Mouse (Mus musculus): Measurements from ENCODE around the gene BC049730. TPM values are rescaled to one million over a fixed set of nuclear protein-coding genes. Genes with fewer than 3 reads are reported as not detected.
"Not testable (repeated sequence)": the region's sequence is repeated elsewhere in the genome, so short reads cannot be mapped to it uniquely, and the experiment has no call there.

Gene BC049730
- total RNA-seq (2021): not detected
- long read RNA-seq, experiment 1: 0 reads
- long read RNA-seq, experiment 2: 0 reads

DNA sequence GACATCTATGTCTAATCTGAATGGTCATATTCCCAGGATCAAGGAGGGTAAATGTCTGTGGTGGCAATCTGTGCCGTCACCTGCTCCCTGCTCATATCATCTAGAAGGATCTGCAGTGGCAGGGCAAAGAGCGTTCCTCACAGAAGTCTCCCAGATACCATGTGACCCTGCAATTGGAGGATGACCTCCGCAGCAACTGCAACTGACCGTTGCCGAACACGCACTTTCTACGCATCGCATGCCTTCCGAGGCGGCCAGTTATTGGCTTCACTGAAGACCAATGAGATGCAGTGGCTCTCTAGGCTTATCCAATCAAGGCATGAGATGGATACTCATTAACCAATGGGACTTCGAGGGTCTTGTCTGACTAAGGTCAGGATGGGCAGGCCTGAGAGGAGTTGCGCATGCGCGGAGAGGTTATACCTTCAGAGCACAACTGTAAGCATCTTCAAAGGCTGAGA is at the start of gene BC049730:
Gene BC049730, plus strand, starts transcription at position 411 of the 461 bp plus-strand sequence.
- DNase-seq (ENCODE audit: low spot score in 2 of 2): no peak

GRCm38 (mm10) chr7:24659737-24660357 is 49.2 kb upstream of the BC049730 start:
- no peak for DNase-seq (ENCODE audit: low spot score in 2 of 2)

DNA sequence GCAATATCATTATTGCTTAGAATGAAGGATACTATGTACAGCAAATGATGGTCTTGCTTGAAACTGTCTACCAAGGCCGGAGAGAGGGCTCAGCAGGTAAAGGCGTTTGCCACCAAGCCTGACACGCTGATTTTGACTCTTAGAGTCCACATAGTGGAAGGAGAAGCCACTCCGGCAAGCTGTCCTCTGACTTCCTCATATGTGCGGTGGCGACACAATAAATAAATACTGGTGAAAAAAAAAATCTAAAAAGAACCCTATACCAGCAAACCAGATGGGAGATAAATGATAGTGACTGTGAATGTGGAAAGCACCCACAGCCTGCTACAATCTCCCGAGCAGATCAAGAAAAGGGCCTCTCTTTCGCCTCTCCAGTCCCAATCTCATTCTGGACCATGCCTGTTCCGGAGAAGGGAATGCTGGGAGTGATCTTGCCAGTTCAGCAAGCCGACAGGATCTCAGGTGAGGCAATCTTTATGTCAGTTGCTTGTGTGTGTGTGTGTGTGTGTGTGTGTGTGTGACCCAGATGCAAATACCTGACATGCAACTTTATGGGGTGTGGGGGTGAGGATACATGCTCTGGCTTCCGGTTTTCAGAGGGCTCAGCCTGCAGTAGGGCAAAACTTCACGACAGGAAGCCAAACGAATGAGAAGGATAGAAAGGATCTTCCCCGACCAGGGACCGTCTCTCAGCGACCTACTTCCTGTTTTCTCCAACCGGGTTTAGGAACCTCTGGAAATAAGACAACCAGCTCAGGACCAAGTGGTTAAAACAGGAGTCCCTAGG is 47.7 kb upstream of the BC049730 start:
- no peak for DNase-seq (ENCODE audit: low spot score in 2 of 2)

DNA sequence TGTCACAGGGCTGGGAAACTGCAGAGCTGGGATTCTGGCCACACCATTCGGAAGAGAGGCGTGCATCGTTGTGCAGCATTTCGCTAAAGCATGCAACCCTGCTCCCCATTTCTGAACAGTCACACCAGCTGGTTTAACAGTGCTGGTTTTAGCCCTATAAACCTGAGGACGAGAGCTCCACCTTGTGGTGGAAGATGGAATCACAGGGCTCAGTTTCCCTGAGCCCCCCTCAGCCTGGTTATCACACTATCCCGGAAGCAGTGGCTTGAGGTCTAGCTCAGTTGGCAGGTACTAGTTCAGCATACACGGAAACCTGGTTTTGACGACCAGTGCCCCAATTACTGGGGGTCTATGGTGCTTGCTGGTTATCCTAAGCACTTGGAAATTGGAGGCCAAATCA is 46.5 kb upstream of the BC049730 start:
- peak; percentile 50 to 60 for DNase-seq (ENCODE audit: low spot score in 2 of 2)

GRCm38 (mm10) chr7:24664301-24664700 is 44.7 kb upstream of the BC049730 start:
- no peak for DNase-seq (ENCODE audit: low spot score in 2 of 2)

GRCm38 (mm10) chr7:24664959-24665358 is 44.1 kb upstream of the BC049730 start:
- DNase-seq (ENCODE audit: low spot score in 2 of 2): no peak

DNA sequence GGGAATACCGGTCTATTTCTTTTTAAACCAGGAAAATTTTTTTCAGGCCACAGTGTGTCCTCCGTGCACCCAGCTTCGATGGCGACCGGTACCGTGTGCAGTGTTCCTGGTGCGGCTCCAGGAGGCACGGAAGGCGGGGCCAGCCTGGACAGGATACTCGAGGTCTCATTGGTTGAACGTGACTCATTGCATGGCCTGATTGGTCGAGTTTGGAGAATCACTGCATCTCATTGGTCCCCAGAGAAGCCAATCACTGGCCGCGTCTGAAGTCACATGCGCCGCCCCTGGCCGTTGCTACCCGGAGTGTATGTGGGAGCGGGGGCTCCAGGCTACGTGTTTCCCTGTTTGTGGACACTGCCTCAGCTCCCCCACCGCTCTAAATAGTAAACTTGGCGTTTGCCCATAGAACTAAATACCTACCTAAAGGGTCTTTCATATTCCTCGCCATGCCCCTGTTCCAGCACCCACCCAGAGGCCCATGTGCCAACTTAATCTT is 37.0 kb upstream of the BC049730 start:
- no peak for DNase-seq (ENCODE audit: low spot score in 2 of 2)

GRCm38 (mm10) chr7:24676575-24676974 is 32.5 kb upstream of the BC049730 start, which contains the start of gene Tex101:
TSS of gene Tex101 (minus strand) at chr7:24676675.
- DNase-seq (ENCODE audit: low spot score in 2 of 2): no peak

- not testable (repeated sequence) for DNase-seq (ENCODE audit: low spot score in 2 of 2)
These were observed 24.9 kb upstream of the BC049730 start for GRCm38 (mm10) chr7:24684121-24684520.

- not testable (repeated sequence) for DNase-seq (ENCODE audit: low spot score in 2 of 2)
These were observed 21.5 kb upstream of the BC049730 start for GRCm38 (mm10) chr7:24687519-24687918.

DNA sequence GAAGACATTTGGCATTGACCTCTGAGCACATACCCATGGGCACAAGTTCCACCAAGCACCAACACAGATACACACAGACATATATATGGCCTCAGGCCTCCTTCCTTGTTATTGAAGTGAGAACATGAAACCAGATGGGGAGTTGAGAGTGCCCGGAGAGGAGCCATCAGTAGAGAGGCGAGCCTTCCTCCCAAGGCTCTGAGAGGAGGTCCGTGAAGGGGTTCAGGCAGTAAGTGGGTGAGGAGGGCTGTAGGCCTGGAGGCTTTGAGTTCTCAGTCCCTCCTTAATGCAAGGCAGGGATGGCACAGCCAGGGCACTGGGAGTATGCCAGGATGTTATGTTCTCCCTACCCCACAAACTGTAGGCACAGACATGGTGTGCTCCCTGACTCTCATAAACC is 16.3 kb upstream of the BC049730 start:
- not testable (repeated sequence) for DNase-seq (ENCODE audit: low spot score in 2 of 2)

- DNase-seq (ENCODE audit: low spot score in 2 of 2): not testable (repeated sequence)
These were observed 11.2 kb upstream of the BC049730 start for GRCm38 (mm10) chr7:24697891-24698290.

- DNase-seq (ENCODE audit: low spot score in 2 of 2): not testable (repeated sequence)
These were observed 6.2 kb upstream of the BC049730 start for GRCm38 (mm10) chr7:24702841-24703240.

DNA sequence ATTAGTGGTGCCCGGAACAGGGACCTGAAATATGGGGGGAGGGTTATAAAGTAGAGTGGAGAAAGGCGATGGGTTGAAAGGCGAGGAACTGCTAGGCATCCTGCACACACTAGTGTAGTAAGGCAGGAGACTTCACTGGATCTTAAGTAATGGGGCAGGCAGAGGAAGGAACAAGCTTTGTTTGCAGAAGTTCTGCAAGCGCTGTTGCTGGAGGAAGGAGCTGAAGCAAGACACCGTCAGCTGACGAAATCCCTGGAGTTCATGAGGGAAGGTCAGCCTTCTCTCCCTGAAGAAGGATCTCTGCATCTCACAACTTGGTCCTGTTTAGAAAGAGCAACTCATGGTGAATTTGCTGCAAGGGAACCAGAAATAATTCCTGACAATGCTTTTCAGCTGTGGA is 6.0 kb downstream of the BC049730 start:
- no peak for DNase-seq (ENCODE audit: low spot score in 2 of 2)

- not testable (repeated sequence) for DNase-seq (ENCODE audit: low spot score in 2 of 2)
These were observed 17.8 kb downstream of the BC049730 start, which contains the start of gene Gm4763 for GRCm38 (mm10) chr7:24726808-24727207. TSS of gene Gm4763 (minus strand) at chr7:24726908.

DNA sequence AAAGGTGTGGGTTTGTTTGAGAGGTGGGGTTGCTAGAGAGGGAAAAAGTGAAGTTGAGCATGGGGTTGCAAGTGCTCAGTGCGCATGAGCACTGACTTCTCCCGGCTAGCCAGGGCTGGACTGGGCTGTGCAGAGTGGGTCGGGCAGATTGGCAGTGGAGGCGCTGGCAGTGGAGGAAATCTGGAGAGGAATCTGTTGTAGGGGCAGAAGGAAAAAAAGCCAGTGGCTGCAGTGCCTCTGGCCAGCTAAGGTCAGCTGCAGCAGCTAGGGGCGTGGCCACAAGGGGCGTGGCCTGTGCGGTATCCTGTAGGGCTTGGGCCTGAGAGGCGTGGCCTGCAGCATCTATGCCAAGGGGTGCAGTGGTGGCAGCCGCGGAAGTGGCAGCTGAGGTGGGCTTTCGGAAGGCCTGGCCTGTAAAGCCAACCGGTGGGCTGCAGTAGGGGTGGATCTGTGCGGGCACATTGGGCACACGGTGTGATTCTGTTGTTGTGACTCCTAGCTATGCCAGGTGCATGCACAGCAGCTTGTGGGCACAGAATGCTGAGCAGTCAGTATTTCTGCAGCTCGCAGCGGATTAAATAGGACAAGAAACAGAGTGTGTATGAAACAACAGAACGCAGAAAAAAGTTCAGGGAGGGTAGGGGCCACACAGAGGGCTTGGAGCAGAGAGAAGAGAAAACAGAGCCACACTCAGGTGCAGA is 27.1 kb downstream of the BC049730 start:
- DNase-seq (ENCODE audit: low spot score in 2 of 2): no peak

DNA sequence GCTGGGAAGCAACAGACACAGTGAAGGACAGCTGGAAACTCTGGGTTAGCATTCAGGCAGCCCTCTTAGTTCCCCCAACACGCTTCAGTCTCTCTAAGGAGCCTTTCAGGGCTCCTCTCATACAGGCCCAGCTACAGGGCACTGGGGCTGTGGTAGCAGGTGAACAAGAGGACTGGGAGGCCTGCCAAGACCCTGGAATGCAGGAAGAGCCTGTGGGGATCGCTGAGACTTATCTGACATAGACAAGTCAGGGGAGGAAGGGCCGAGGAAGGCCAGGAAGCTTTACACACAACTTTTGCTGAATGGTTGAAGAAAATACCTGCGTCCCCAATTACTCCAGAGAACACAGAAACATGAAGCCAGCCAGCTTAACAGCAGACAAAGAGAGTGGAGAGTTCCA is 41.7 kb downstream of the BC049730 start:
- no peak for DNase-seq (ENCODE audit: low spot score in 2 of 2)

- DNase-seq (ENCODE audit: low spot score in 2 of 2): no peak
These were observed 42.6 kb downstream of the BC049730 start for GRCm38 (mm10) chr7:24751610-24752009.

GRCm38 (mm10) chr7:24753476-24753875 is 44.4 kb downstream of the BC049730 start:
- DNase-seq (ENCODE audit: low spot score in 2 of 2): no peak

- DNase-seq (ENCODE audit: low spot score in 2 of 2): no peak
These were observed 49.5 kb downstream of the BC049730 start for GRCm38 (mm10) chr7:24758520-24758919.

DNA sequence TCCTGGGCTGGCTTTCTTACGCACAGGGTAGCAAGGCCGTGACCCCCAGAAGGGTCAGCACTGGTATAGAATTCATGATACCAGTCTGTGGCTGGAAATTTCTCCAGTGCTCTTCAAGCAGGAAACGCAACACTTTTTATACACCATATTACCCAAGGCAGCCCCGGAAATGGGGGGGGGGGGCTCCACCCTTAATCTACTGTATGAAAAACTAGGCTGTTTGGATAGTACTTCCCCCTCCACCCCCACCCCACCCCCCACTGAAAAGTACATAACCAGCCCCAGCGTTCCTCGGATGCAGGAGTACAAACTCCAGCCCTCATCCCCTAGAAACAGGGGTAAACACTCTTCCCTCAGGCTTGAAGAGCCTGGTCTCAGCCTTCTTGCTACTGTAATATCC is 51.2 kb downstream of the BC049730 start, which contains the start of gene Cd177:
Gene Cd177, minus strand, starts transcription at position 101 of the 400 bp plus-strand sequence.
- DNase-seq (ENCODE audit: low spot score in 2 of 2): no peak

Data from layer of hippocampus, postnatal 14 days (tissue).